In genomic region chr14:122990521-122991052, GRCm38 (mm10) we compare ENCODE assay signal across 18 mouse cellular contexts.
"Had no signal": no experiment of that assay in that cellular context is flagged by ENCODE, and none has a peak within 500 bp of the region (broad histone marks: within the 10 kb centered on the region; RNA-seq: fewer than 3 reads in every experiment).

No protein-coding gene starts in this region.

- H3K4me1 ChIP-seq: limb, embryonic 13.5 days; liver, embryonic 15.5 days; midbrain, embryonic 10.5 days; neural tube, embryonic 12.5 days had no signal

- DNase-seq: kidney, adult 11 months; kidney, adult 9 months; kidney, postnatal 36 days; left cerebral cortex, postnatal 4 days; lung, embryonic 14.5 days; lung, postnatal 10 days; lung, postnatal 4 days; midbrain, embryonic 14.5 days; thymus, adult 2 months; thymus, postnatal 25 days had no signal

- H3K27me3 ChIP-seq: limb, embryonic 13.5 days; neural tube, embryonic 12.5 days had no signal

- H3K36me3 ChIP-seq: limb, embryonic 13.5 days; liver, embryonic 15.5 days; midbrain, embryonic 10.5 days; neural tube, embryonic 12.5 days had no signal

- H3K4me3 ChIP-seq: layer of hippocampus, adult 2 months; limb, embryonic 13.5 days; liver, embryonic 15.5 days; midbrain, embryonic 10.5 days; myocyte; neural tube, embryonic 12.5 days had no signal

- H3K9me3 ChIP-seq: limb, embryonic 13.5 days; liver, embryonic 15.5 days; midbrain, embryonic 10.5 days; neural tube, embryonic 12.5 days had no signal

- H3K4me2 ChIP-seq: limb, embryonic 13.5 days; liver, embryonic 15.5 days; lung, embryonic 14.5 days; neural tube, embryonic 12.5 days had no signal

- H3K9ac ChIP-seq: limb, embryonic 13.5 days; liver, embryonic 15.5 days; lung, embryonic 14.5 days; neural tube, embryonic 12.5 days had no signal

- H3K27ac ChIP-seq: kidney, postnatal 0 days; layer of hippocampus, adult 2 months; limb, embryonic 13.5 days; liver, embryonic 15.5 days; midbrain, embryonic 10.5 days; neural tube, embryonic 12.5 days; stomach, postnatal 0 days had no signal
